Mouse (Mus musculus) ES-E14 (cell line): ENCODE results near the gene Arhgap32. TPM values are rescaled to one million over a fixed set of nuclear protein-coding genes. Genes with fewer than 3 reads are reported as not detected.
"Not testable (repeated sequence)": the region's sequence is repeated elsewhere in the genome, so short reads cannot be mapped to it uniquely, and the experiment has no call there.

ENCODE experiments used
- DNase-seq: peaks from one replicate; pipeline ENCODE4 v3.0.0-alpha.2; 2013; ENCODE audit warnings: low read depth, low spot score
- H3K27ac ChIP-seq: 2 replicates; pipeline ENCODE4 v1.5.1; 2012; ENCODE audit warnings: low read depth, mild to moderate bottlenecking, low read length, moderate library complexity, mixed read lengths; ENCODE audit not compliant: poor library complexity, insufficient read depth, severe bottlenecking
- H3K36me3 ChIP-seq: 2 replicates; pipeline ENCODE4 v1.6.1; 2012; ENCODE audit warnings: mild to moderate bottlenecking, low read length, moderate library complexity, mixed read lengths; ENCODE audit not compliant: control insufficient read depth, poor library complexity, insufficient read depth, severe bottlenecking
- H3K4me1 ChIP-seq, 2 experiments: fragments of 150-350 bp in 1 of 2; sonication (generic) in 1 of 2; 2 replicates each; pipeline ENCODE4 v1.6.1; 2012; ENCODE audit warnings: low read length in 2 of 2, mild to moderate bottlenecking in 1 of 2, mixed read lengths in 1 of 2; ENCODE audit not compliant: control insufficient read depth in 2 of 2, insufficient read depth in 2 of 2, poor library complexity in 1 of 2
- H3K4me3 ChIP-seq, 2 experiments: fragments of 150-350 bp in 1 of 2; sonication (generic) in 1 of 2; 2 replicates each; pipeline ENCODE4 v1.5.1; 2012; ENCODE audit warnings: low read length in 2 of 2, low read depth in 1 of 2, mild to moderate bottlenecking in 1 of 2, mixed read lengths in 1 of 2; ENCODE audit not compliant: insufficient read depth in 1 of 2, poor library complexity in 1 of 2, severe bottlenecking in 1 of 2
- H3K9ac ChIP-seq: 2 replicates; pipeline ENCODE4 v1.6.1; 2012; ENCODE audit warnings: low read depth, mild to moderate bottlenecking, low read length, mixed read lengths; ENCODE audit not compliant: poor library complexity, insufficient read depth, severe bottlenecking
- H3K9me3 ChIP-seq: fragments of 150-350 bp; sonication (generic); 2 replicates; pipeline ENCODE4 v1.6.1; 2012; ENCODE audit warnings: low read depth, mild to moderate bottlenecking, low read length; ENCODE audit not compliant: control insufficient read depth, insufficient read depth
- CHD2 ChIP-seq: IDR thresholded peaks from 2 replicates; pipeline ENCODE4 v1.6.1; 2014; ENCODE audit warnings: mild to moderate bottlenecking, low read depth, low read length, inconsistent platforms
- HCFC1 ChIP-seq: IDR thresholded peaks from 2 replicates; pipeline ENCODE4 v1.6.1; 2012; ENCODE audit warnings: low read length, inconsistent platforms, borderline replicate concordance; ENCODE audit not compliant: insufficient read depth
- MAFK ChIP-seq: IDR thresholded peaks from 2 replicates; pipeline ENCODE4 v1.6.1; 2014; ENCODE audit warnings: mild to moderate bottlenecking, low read depth, low read length, inconsistent platforms; ENCODE audit not compliant: insufficient read depth
- ZC3H11A ChIP-seq: IDR thresholded peaks from 2 replicates; pipeline ENCODE4 v1.6.1; 2012; ENCODE audit warnings: low read depth, mild to moderate bottlenecking, inconsistent platforms, low read length, borderline replicate concordance
- ZNF384 ChIP-seq: IDR thresholded peaks from 2 replicates; pipeline ENCODE4 v1.6.1; 2012; ENCODE audit warnings: low read depth, low read length, inconsistent platforms
- in situ Hi-C, 2 experiments: fragments of 600-800 bp; cut with MboI; formaldehyde crosslinking; loops; one replicate each; pipeline ENCODE4 v1.15.1; 2025; ENCODE audit warnings: low sequenced_read_pairs in 2 of 2, inconsistent platforms in 1 of 2; ENCODE audit not compliant: unreplicated experiment in 2 of 2
- total RNA-seq: library from RNA; depleted of rRNA; stranded (reverse); fragments of 300-350 nt; gene quantifications from 2 replicates; pipeline ENCODE4 v1.2.3, GENCODE M21; 2012

The Arhgap32 gene
- total RNA-seq, 1 experiment: 13.9 TPM

DNA sequence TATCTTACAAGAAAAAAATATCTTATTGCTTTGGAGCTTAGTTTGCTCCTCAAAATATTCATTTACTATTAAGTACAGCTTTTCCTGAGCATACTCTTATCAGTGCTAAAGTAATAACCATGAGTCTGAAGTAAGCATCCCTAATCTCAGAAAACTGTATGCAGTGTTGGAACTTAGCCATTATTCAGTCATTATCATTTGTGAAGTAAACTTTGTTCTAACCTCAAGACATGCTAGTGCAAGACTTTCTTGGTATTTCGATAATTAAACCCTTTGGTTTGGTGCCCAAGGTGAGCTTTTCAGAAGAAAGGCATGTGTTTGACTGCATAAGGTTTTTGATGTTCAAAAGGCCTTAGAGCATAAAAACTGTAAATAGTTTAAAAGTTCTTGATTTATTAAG, 4.2 kb downstream of the Arhgap32 start:
- H3K4me1 ChIP-seq: peaks cover 0 to 4% of the 10 kb centered on the region in 2 experiments; a peak in 1 of 4 replicates
- peaks cover 9% of the 10 kb centered on the region for H3K9me3 ChIP-seq
- no peak overlapping the region for H3K9ac ChIP-seq
- H3K27ac ChIP-seq: no peak overlapping the region
- TF ChIP-seq ZC3H11A (no peak), HCFC1 (no peak), ZNF384 (no peak), CHD2 (no peak), MAFK (no peak)
- no peak overlapping the region for H3K4me3 ChIP-seq
- peaks cover 2% of the 10 kb centered on the region; the same call in 1 of the 2 replicates for H3K36me3 ChIP-seq
- DNase-seq: no peak
- in situ Hi-C loops: no loop called here

DNA sequence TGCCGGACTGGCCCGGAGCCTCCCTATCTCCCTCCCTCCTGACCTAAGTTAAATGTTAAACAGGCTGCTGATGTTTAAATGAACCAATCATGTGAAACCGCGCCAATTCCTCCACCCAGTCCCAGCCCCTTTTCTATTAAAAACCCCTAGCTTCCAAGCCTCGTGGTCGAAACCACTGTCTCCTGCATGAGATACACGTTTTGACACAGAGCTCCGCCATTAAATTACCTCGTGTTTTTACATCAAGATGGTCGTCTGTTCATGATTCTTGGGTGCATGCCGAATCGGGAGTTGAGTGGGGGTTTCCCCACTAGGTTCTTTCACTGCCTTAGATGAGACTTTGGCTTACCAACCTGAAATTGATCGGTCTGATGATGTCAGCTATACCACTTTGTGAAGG, 5.3 kb downstream of the Arhgap32 start:
- H3K4me1 ChIP-seq, H3K9ac ChIP-seq, H3K9me3 ChIP-seq, in situ Hi-C loops, DNase-seq, H3K4me3 ChIP-seq, H3K36me3 ChIP-seq: not testable (repeated sequence)
- H3K27ac ChIP-seq: peak overlapping the region; percentile 53; the same call in 1 of the 2 replicates

DNA sequence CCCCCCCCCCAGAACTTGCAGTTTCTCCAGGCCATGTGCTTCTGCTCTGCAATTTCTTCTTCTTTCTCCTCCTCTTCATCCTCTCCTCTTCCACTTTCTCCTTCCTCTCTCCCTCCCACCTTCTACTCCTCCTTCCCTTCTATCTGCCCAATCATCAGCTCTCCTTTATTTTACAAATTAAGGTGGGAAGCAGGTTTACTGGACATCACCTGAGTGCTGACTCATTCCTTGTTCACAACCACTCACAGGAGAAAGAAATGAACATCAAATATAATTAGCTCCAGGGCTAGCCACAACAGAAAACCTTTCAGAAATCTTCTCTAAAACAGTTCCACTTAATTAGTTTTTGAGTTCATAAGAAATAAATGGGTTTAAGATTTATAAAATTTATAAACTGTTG, 20.3 kb downstream of the Arhgap32 start:
- no peaks in the 10 kb centered on the region for H3K9me3 ChIP-seq
- H3K27ac ChIP-seq: no peak overlapping the region; the same call in 1 of the 2 replicates
- H3K9ac ChIP-seq: peak overlapping the region; percentile 48; the same call in 1 of the 2 replicates
- TF ChIP-seq MAFK (peak; percentile 81), CHD2 (no peak), ZNF384 (no peak)
- H3K4me1 ChIP-seq: peaks cover 6 to 13% of the 10 kb centered on the region in 2 experiments
- peaks cover 2% of the 10 kb centered on the region; the same call in 1 of the 2 replicates for H3K36me3 ChIP-seq
- H3K4me3 ChIP-seq: peak overlapping the region; percentile 52 to 60
- no peak for DNase-seq
- in situ Hi-C loops: no loop called here

DNA sequence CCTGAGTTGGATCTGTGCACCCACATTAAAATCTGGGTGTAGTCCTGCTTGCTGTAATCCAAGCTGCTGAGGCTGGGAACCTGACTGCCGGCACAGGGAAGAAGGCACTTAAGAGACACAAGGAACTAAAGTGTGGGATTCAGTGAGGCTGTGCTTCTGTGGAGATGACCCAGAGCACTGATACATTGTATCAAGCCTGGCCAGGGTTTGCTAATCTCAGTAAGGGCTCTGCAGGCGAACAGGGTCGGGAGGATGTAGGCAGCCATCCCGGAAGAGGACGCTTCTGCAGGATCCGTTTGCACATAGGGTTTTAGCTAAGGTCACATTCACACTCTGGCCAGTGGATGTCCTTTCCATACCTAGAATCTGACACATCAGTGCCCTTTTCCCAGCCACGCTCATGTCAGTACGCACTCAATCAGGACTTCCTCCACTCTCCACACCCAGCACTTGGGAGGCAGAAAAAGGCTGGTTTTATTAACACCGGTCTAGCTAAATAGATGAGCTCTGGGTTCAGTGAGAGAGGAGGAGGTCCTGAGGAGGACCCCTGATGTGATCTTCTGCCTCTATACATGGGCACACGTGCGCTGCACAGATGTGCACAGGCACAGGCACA, 20.9 kb downstream of the Arhgap32 start:
- Histone ChIP-seq H3K36me3 (peaks cover 2% of the 10 kb centered on the region; the same call in 1 of the 2 replicates), H3K4me1 (peaks cover 6 to 13% of the 10 kb centered on the region in 2 experiments), H3K27ac (peak overlapping the region; percentile 76), H3K4me3 (peak overlapping the region; percentile 10 to 52; a peak in 3 of 4 replicates), H3K9ac (peak overlapping the region; percentile 58), H3K9me3 (no peaks in the 10 kb centered on the region)
- no peak for TF ChIP-seq CHD2
- TF ChIP-seq ZC3H11A: no peak
- TF ChIP-seq MAFK: no peak
- TF ChIP-seq HCFC1: no peak
- TF ChIP-seq ZNF384: no peak
- in situ Hi-C loops: no loop called here
- no peak for DNase-seq
